Mouse (Mus musculus) forebrain, embryonic 10.5 days (tissue): ENCODE results near the gene Radil. TPM values are rescaled to one million over a fixed set of nuclear protein-coding genes. Genes with fewer than 3 reads are reported as not detected.

Experiments used
- DNase-seq: peaks from one replicate; pipeline ENCODE4 v3.0.0-alpha.2; 2017; ENCODE audit warnings: low spot score; ENCODE audit errors: extremely low spot score
- H3K27ac ChIP-seq: fragments of 300-500 bp; sonication (generic); 2 replicates; pipeline ENCODE4 v1.5.1; 2016; ENCODE audit warnings: mild to moderate bottlenecking
- H3K27me3 ChIP-seq: fragments of 300-500 bp; sonication (generic); 2 replicates; pipeline ENCODE4 v1.6.1; 2016; ENCODE audit warnings: mild to moderate bottlenecking; ENCODE audit not compliant: poor library complexity, severe bottlenecking
- H3K36me3 ChIP-seq: fragments of 300-500 bp; sonication (generic); replicated peaks from 2 replicates; pipeline ENCODE4 v1.6.1; 2016; ENCODE audit warnings: mild to moderate bottlenecking, moderate library complexity
- H3K4me1 ChIP-seq: fragments of 300-500 bp; sonication (generic); 2 replicates; pipeline ENCODE4 v1.6.1; 2016
- H3K4me3 ChIP-seq: fragments of 300-500 bp; sonication (generic); 2 replicates; pipeline ENCODE4 v1.5.1; 2016; ENCODE audit warnings: mild to moderate bottlenecking, moderate library complexity
- H3K9me3 ChIP-seq: fragments of 300-500 bp; sonication (generic); 2 replicates; pipeline ENCODE4 v1.6.1; 2016; ENCODE audit warnings: mild to moderate bottlenecking, moderate library complexity
- WGBS: fragments of 180-500 bp; shearing (Covaris S2); methylation state at CpG from one replicate; pipeline ENCODE4 v1.1.7; 2016; 5-methylcytosine and 5-hydroxymethylcytosine counted together
- polyA plus RNA-seq: library from polyadenylated mRNA; unstranded; fragments of >200 nt; fragmentation: Nextera tagmentation; extraction: Ambion mirVana; gene quantifications from 2 replicates; pipeline ENCODE4 v1.2.1, GENCODE M21; 2016

Radil gene
- 2.2 and 2.8 TPM in 2 replicates for polyA plus RNA-seq

- H3K27me3 ChIP-seq: peaks cover 39% of the 10 kb centered on the region
- H3K27ac ChIP-seq: peak within 1 kb of the TSS; percentile 80
- no peaks in the 10 kb centered on the region for H3K36me3 ChIP-seq
- WGBS: 2% methylated on average over 80 of the region's 80 CpGs
- H3K4me3 ChIP-seq: peak within 1 kb of the TSS; percentile 75
- H3K4me1 ChIP-seq: peaks cover 30% of the 10 kb centered on the region
- H3K9me3 ChIP-seq: no peaks in the 10 kb centered on the region
- peak; percentile 97 for DNase-seq
Observed at GRCm38 (mm10) chr5:142550706-142551652, at the start of gene Radil. Gene Radil, minus strand, starts transcription at chr5:142551098.

- WGBS: 83% methylated on average over 6 of the region's 6 CpGs
- Histone ChIP-seq H3K4me1 (0 out of 2 replicates have a peak, but pooled peaks cover 5% of the 10 kb centered on the region), H3K36me3 (no peaks in the 10 kb centered on the region), H3K9me3 (no peaks in the 10 kb centered on the region), H3K27ac (no peak overlapping the region), H3K27me3 (no peaks in the 10 kb centered on the region), H3K4me3 (no peak overlapping the region)
- DNase-seq: no peak
Observed at GRCm38 (mm10) chr5:142597648-142598390, 46.9 kb upstream of the Radil start.

GRCm38 (mm10) chr5:142596723-142597122 lies 45.8 kb upstream of the Radil start:
- no peaks in the 10 kb centered on the region for H3K9me3 ChIP-seq
- 89% methylated on average over 6 of the region's 6 CpGs for WGBS
- no peak for DNase-seq
- no peak overlapping the region for H3K4me3 ChIP-seq
- no peaks in the 10 kb centered on the region for H3K36me3 ChIP-seq
- H3K4me1 ChIP-seq: 0 out of 2 replicates have a peak, but pooled peaks cover 5% of the 10 kb centered on the region
- no peaks in the 10 kb centered on the region for H3K27me3 ChIP-seq
- H3K27ac ChIP-seq: no peak overlapping the region

- Histone ChIP-seq H3K36me3 (no peaks in the 10 kb centered on the region), H3K9me3 (no peaks in the 10 kb centered on the region), H3K4me1 (peaks cover 13% of the 10 kb centered on the region), H3K27ac (no peak overlapping the region), H3K4me3 (no peak overlapping the region), H3K27me3 (no peaks in the 10 kb centered on the region)
- no peak for DNase-seq
- 82% methylated on average over 3 of the region's 3 CpGs for WGBS
Observed at GRCm38 (mm10) chr5:142595698-142596097, 44.8 kb upstream of the Radil start.

- DNase-seq: no peak
- Histone ChIP-seq H3K27me3 (no peaks in the 10 kb centered on the region), H3K4me3 (no peak overlapping the region), H3K36me3 (no peaks in the 10 kb centered on the region), H3K9me3 (no peaks in the 10 kb centered on the region), H3K27ac (peak overlapping the region; percentile 92), H3K4me1 (peaks cover 34% of the 10 kb centered on the region)
- WGBS: 85% methylated on average over 6 of the region's 6 CpGs
Observed at GRCm38 (mm10) chr5:142590953-142591616, 40.2 kb upstream of the Radil start.

GRCm38 (mm10) chr5:142583616-142584126 lies 32.8 kb upstream of the Radil start:
- Histone ChIP-seq H3K27ac (peak overlapping the region; percentile 72), H3K4me1 (peaks cover 15% of the 10 kb centered on the region), H3K27me3 (no peaks in the 10 kb centered on the region), H3K4me3 (no peak overlapping the region), H3K36me3 (no peaks in the 10 kb centered on the region), H3K9me3 (0 out of 2 replicates have a peak, but pooled peaks cover 2% of the 10 kb centered on the region)
- WGBS: 64% methylated on average over 14 of the region's 14 CpGs
- DNase-seq: peak; percentile 24

GRCm38 (mm10) chr5:142581517-142581916 lies 30.6 kb upstream of the Radil start:
- peaks cover 2% of the 10 kb centered on the region; the same call in 1 of the 2 replicates for H3K9me3 ChIP-seq
- no peak overlapping the region for H3K27ac ChIP-seq
- no peak overlapping the region for H3K4me3 ChIP-seq
- H3K36me3 ChIP-seq: no peaks in the 10 kb centered on the region
- 23% methylated on average over 5 of the region's 5 CpGs for WGBS
- peaks cover 14% of the 10 kb centered on the region for H3K4me1 ChIP-seq
- DNase-seq: peak; percentile 71
- H3K27me3 ChIP-seq: no peaks in the 10 kb centered on the region

GRCm38 (mm10) chr5:142578192-142578591 lies 27.3 kb upstream of the Radil start:
- no peak for DNase-seq
- WGBS: 88% methylated on average over 10 of the region's 10 CpGs
- no peak overlapping the region for H3K27ac ChIP-seq
- H3K36me3 ChIP-seq: no peaks in the 10 kb centered on the region
- no peak overlapping the region for H3K4me3 ChIP-seq
- no peaks in the 10 kb centered on the region for H3K27me3 ChIP-seq
- H3K4me1 ChIP-seq: peaks cover 2% of the 10 kb centered on the region; the same call in 1 of the 2 replicates
- H3K9me3 ChIP-seq: peaks cover 3% of the 10 kb centered on the region; the same call in 1 of the 2 replicates

- no peaks in the 10 kb centered on the region for H3K4me1 ChIP-seq
- no peaks in the 10 kb centered on the region for H3K36me3 ChIP-seq
- 87% methylated on average over 7 of the region's 7 CpGs for WGBS
- H3K27me3 ChIP-seq: no peaks in the 10 kb centered on the region
- H3K27ac ChIP-seq: no peak overlapping the region
- H3K9me3 ChIP-seq: peaks cover 7% of the 10 kb centered on the region; the same call in 1 of the 2 replicates
- DNase-seq: no peak
- no peak overlapping the region for H3K4me3 ChIP-seq
Observed at GRCm38 (mm10) chr5:142576832-142577231, 25.9 kb upstream of the Radil start.

GRCm38 (mm10) chr5:142574323-142575057 lies 23.6 kb upstream of the Radil start:
- 82% methylated on average over 8 of the region's 8 CpGs for WGBS
- H3K9me3 ChIP-seq: peaks cover 7% of the 10 kb centered on the region; the same call in 1 of the 2 replicates
- no peaks in the 10 kb centered on the region for H3K27me3 ChIP-seq
- H3K4me3 ChIP-seq: no peak overlapping the region
- H3K27ac ChIP-seq: no peak overlapping the region
- no peaks in the 10 kb centered on the region for H3K36me3 ChIP-seq
- H3K4me1 ChIP-seq: no peaks in the 10 kb centered on the region
- no peak for DNase-seq

GRCm38 (mm10) chr5:142564606-142565005 lies 13.7 kb upstream of the Radil start:
- Histone ChIP-seq H3K4me3 (no peak overlapping the region), H3K36me3 (no peaks in the 10 kb centered on the region), H3K4me1 (no peaks in the 10 kb centered on the region), H3K9me3 (peaks cover 20% of the 10 kb centered on the region; the same call in 1 of the 2 replicates), H3K27me3 (no peaks in the 10 kb centered on the region), H3K27ac (no peak overlapping the region)
- 90% methylated on average over 1 of the region's 1 CpGs for WGBS
- DNase-seq: no peak
